Mouse (Mus musculus) stomach, embryonic 14.5 days (tissue): ENCODE measurements around the gene Hydin. TPM values are rescaled to one million over a fixed set of nuclear protein-coding genes. Genes with fewer than 3 reads are reported as not detected.

Source experiments
- ATAC-seq: fragments of 200-750 bp; cut with Nextera tagmentation; 2 replicates; pipeline ENCODE4 v1.8.0; 2017; ENCODE audit warnings: low read depth, moderate TSS enrichment; ENCODE audit not compliant: insufficient number of reproducible peaks, insufficient read depth, low FRiP score
- H3K27ac ChIP-seq: fragments of 300-500 bp; sonication (generic); 2 replicates; pipeline ENCODE4 v1.5.1; 2014; ENCODE audit warnings: mild to moderate bottlenecking, low read length, moderate library complexity, mixed read lengths
- H3K27me3 ChIP-seq: fragments of 300-500 bp; sonication (generic); 2 replicates; pipeline ENCODE4 v1.6.1; 2014; ENCODE audit warnings: low read length, control low read depth, mixed read lengths; ENCODE audit not compliant: control insufficient read depth, insufficient read depth
- H3K36me3 ChIP-seq: fragments of 300-500 bp; sonication (generic); 2 replicates; pipeline ENCODE4 v1.6.1; 2014; ENCODE audit warnings: mild to moderate bottlenecking, control low read depth, low read length, moderate library complexity, mixed read lengths; ENCODE audit not compliant: control insufficient read depth, insufficient read depth
- H3K4me1 ChIP-seq: fragments of 300-500 bp; sonication (generic); 2 replicates; pipeline ENCODE4 v1.6.1; 2014; ENCODE audit warnings: low read length, control low read depth, mixed read lengths; ENCODE audit not compliant: control insufficient read depth, insufficient read depth
- H3K4me2 ChIP-seq: fragments of 300-500 bp; sonication (generic); replicated peaks from 2 replicates; pipeline ENCODE4 v1.6.1; 2014; ENCODE audit warnings: low read depth, low read length, control low read depth
- H3K4me3 ChIP-seq: fragments of 300-500 bp; sonication (generic); 2 replicates; pipeline ENCODE4 v1.5.1; 2014; ENCODE audit warnings: low read depth, low read length, control low read depth
- H3K9ac ChIP-seq: fragments of 300-500 bp; sonication (generic); replicated peaks from 2 replicates; pipeline ENCODE4 v1.6.1; 2014; ENCODE audit warnings: low read depth, mild to moderate bottlenecking, control low read depth, low read length, moderate library complexity, mixed read lengths
- H3K9me3 ChIP-seq: fragments of 300-500 bp; sonication (generic); 2 replicates; pipeline ENCODE4 v1.6.1; 2016; ENCODE audit warnings: low read depth, low read length, control low read depth; ENCODE audit not compliant: control insufficient read depth
- WGBS: fragments of 180-500 bp; shearing (Covaris S2); extraction: QIAGEN DNeasy Blood & Tissue Kit; methylation state at CpG from one replicate; pipeline ENCODE4 v1.1.7; 2014; 5-methylcytosine and 5-hydroxymethylcytosine counted together
- polyA plus RNA-seq: library from polyadenylated mRNA; unstranded; fragments of >200 nt; fragmentation: Nextera tagmentation; extraction: Ambion mirVana; gene quantifications from 2 replicates; pipeline ENCODE4 v1.2.1, GENCODE M21; 2014

Gene Hydin
- 0.38 and 0.51 TPM in 2 replicates for polyA plus RNA-seq

DNA sequence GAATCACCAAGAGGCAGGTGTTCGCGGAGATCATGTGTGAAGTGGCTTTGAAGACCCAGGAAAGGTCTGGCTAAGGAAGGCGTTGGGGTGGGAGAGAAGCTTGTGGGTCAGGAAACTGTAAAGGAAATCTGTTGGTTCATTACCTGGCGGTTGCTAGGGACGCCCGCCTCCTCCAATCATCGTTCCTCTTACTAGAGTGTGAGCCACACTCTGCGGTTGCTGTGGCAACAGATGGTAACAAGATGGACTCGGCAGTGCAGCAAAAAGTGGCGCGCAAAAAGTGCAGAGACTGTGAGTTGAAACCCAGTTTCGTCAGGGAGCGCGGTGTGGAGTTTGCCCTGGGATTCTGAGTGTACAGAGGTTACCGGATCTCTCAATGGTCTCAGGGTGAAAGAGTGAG lies at the start of gene Hydin:
TSS of gene Hydin (plus strand) at position 237 of the 400 bp plus-strand sequence.
- peak within 1 kb of the TSS; percentile 29 for H3K4me3 ChIP-seq
- H3K36me3 ChIP-seq = no peaks in the 10 kb centered on the region
- no peaks in the 10 kb centered on the region for H3K9me3 ChIP-seq
- peak; percentile 91; the same call in 1 of the 2 replicates for ATAC-seq
- H3K4me1 ChIP-seq = no peaks in the 10 kb centered on the region
- no peak within 1 kb of the TSS for H3K9ac ChIP-seq
- no peaks in the 10 kb centered on the region for H3K27me3 ChIP-seq
- no peak within 1 kb of the TSS for H3K27ac ChIP-seq
- under 1% methylated on average over 15 of the region's 15 CpGs for WGBS
- peak within 1 kb of the TSS; percentile 67 for H3K4me2 ChIP-seq

DNA sequence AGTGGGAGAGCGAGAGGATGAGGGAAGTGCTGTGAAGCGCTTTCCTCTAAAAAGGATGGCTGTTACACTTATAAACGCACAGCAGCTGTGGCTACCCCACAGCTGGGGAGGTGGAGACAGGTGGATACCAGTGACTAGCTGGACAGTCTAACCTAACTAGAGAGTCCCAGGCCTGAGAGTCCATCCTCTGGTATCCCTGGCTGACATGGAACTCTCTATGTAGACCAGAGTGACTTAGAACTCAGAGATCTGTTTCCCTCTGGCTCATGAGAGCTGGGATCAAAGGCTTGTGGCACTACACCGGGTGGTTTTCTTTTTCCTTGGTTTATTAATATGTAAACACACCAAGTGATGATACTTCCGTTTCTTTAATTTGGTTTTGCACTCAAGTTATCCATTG lies 49.6 kb upstream of the Hydin start:
- peaks cover 7% of the 10 kb centered on the region for H3K36me3 ChIP-seq
- no peak overlapping the region for H3K9ac ChIP-seq
- peaks cover 5% of the 10 kb centered on the region; the same call in 1 of the 2 replicates for H3K4me1 ChIP-seq
- WGBS = 30% methylated on average over 5 of the region's 5 CpGs
- no peak overlapping the region for H3K27ac ChIP-seq
- peak overlapping the region; percentile 68 for H3K4me2 ChIP-seq
- H3K4me3 ChIP-seq = peak overlapping the region; percentile 55
- ATAC-seq = 0 out of 2 replicates have a peak, but pooled peaks have one; percentile 4
- no peaks in the 10 kb centered on the region for H3K27me3 ChIP-seq
- H3K9me3 ChIP-seq = no peaks in the 10 kb centered on the region

DNA sequence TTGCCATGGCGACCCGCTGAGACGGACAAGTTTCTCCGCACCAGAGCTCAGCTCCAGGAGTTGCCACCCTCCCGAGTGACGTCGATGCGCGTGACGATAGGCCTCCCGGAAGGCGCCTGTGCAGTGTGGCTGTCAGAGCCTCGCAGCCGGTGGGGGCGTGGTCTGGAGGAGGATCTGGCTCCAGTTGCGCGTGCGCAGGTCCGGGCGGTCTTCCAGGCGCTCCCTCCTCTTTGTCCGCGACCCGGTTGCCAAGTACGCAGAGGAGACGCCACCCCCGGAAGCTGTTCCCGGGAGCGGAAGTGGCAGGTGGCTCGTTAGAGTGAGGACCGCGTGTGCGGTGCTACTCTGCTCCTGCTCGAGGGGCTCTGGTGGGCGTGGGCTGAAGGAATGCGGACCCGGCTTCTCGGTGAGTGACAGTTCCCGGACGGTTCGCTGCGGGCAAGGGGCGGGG lies 49.1 kb upstream of the Hydin start:
- H3K4me2 ChIP-seq = peak overlapping the region; percentile 68
- H3K4me1 ChIP-seq = peaks cover 5% of the 10 kb centered on the region; the same call in 1 of the 2 replicates
- no peaks in the 10 kb centered on the region for H3K27me3 ChIP-seq
- under 1% methylated on average over 43 of the region's 43 CpGs for WGBS
- peak; percentile 99 for ATAC-seq
- no peaks in the 10 kb centered on the region for H3K9me3 ChIP-seq
- H3K9ac ChIP-seq = peak overlapping the region; percentile 30
- H3K36me3 ChIP-seq = peaks cover 12% of the 10 kb centered on the region
- 0 out of 2 replicates have a peak overlapping the region, but pooled peaks have one; percentile 39 for H3K27ac ChIP-seq
- H3K4me3 ChIP-seq = peak overlapping the region; percentile 55

DNA sequence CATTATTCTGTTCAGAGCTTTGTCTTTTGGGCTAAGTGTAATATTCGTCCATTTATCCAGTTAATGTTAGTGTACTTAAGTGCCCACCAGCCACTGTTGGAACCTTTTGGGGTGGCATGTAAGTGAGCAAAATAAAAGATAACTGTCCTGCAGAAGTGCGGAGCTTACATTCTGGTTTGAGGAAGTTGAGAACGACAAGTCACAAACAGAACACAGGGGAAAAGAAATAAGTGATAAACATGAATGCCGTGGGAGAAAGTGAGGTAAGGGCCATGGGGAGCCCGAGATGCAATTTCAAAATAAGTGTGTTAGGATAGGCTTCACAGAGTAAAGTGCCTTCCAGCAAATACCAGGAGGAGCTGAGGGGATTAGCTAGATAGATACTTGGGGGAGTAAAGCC lies 48.3 kb upstream of the Hydin start:
- 0 out of 2 replicates have a peak overlapping the region, but pooled peaks have one; percentile 30 for H3K9ac ChIP-seq
- WGBS = 67% methylated on average over 5 of the region's 5 CpGs

DNA sequence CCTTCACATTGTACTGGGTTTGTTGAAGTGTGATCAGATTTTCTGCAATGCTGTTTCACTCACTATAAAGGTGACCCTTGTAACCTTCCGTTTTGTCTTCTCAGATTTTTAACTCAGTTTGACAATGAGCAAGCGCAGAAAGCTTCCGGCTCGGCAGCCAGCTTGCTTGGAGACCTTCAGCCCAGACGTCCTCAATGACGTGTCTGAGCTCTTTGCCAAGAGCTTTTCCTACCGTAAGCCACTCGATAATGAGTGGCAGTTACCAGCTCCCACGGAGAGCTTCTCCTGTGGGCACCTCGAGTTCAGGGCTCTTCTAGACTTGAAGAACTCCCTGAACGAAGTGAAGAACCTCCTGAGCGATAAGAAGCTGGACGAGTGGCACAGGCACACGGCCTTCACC lies 45.8 kb upstream of the Hydin start:
- no peaks in the 10 kb centered on the region for H3K9me3 ChIP-seq

More for the DNA sequence above, 48.3 kb upstream of the Hydin start:
- H3K27me3 ChIP-seq = no peaks in the 10 kb centered on the region
- peaks cover 14% of the 10 kb centered on the region for H3K36me3 ChIP-seq
- no peak for ATAC-seq
- peaks cover 5% of the 10 kb centered on the region; the same call in 1 of the 2 replicates for H3K4me1 ChIP-seq
- H3K9me3 ChIP-seq = no peaks in the 10 kb centered on the region
- peak overlapping the region; percentile 55; the same call in 1 of the 2 replicates for H3K4me3 ChIP-seq
- peak overlapping the region; percentile 68 for H3K4me2 ChIP-seq
- no peak overlapping the region for H3K27ac ChIP-seq

DNA sequence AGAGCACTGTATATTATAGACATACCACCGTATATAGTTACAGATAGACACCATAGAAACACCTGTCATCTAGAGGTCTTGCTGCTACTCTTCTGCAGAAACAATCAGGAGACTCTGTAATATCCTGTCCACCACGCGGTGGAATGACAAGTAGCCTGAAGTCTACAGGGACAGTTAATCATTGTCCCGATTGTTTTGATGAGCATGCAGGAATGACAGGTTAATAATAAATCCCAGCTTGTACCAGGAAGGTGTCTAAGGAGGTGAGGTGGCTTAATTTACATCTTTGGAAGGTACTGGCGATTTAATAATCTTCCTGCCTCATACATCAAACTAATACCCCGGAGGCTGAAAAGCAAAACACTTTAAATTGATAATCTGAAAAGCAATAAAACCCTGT lies 36.0 kb upstream of the Hydin start:
- Histone ChIP-seq H3K27me3 (no peaks in the 10 kb centered on the region), H3K4me2 (no peak overlapping the region), H3K4me3 (no peak overlapping the region), H3K27ac (no peak overlapping the region), H3K36me3 (no peaks in the 10 kb centered on the region), H3K9me3 (no peaks in the 10 kb centered on the region), H3K9ac (no peak overlapping the region), H3K4me1 (no peaks in the 10 kb centered on the region)
- no peak for ATAC-seq
- WGBS = 52% methylated on average over 6 of the region's 6 CpGs

More for the DNA sequence above, 45.8 kb upstream of the Hydin start:
- H3K4me2 ChIP-seq = no peak overlapping the region
- WGBS = 93% methylated on average over 14 of the region's 14 CpGs
- H3K4me3 ChIP-seq = no peak overlapping the region
- H3K4me1 ChIP-seq = peaks cover 5% of the 10 kb centered on the region; the same call in 1 of the 2 replicates
- peaks cover 14% of the 10 kb centered on the region for H3K36me3 ChIP-seq
- no peaks in the 10 kb centered on the region for H3K27me3 ChIP-seq
- no peak overlapping the region for H3K27ac ChIP-seq
- H3K9ac ChIP-seq = no peak overlapping the region
- ATAC-seq = no peak

DNA sequence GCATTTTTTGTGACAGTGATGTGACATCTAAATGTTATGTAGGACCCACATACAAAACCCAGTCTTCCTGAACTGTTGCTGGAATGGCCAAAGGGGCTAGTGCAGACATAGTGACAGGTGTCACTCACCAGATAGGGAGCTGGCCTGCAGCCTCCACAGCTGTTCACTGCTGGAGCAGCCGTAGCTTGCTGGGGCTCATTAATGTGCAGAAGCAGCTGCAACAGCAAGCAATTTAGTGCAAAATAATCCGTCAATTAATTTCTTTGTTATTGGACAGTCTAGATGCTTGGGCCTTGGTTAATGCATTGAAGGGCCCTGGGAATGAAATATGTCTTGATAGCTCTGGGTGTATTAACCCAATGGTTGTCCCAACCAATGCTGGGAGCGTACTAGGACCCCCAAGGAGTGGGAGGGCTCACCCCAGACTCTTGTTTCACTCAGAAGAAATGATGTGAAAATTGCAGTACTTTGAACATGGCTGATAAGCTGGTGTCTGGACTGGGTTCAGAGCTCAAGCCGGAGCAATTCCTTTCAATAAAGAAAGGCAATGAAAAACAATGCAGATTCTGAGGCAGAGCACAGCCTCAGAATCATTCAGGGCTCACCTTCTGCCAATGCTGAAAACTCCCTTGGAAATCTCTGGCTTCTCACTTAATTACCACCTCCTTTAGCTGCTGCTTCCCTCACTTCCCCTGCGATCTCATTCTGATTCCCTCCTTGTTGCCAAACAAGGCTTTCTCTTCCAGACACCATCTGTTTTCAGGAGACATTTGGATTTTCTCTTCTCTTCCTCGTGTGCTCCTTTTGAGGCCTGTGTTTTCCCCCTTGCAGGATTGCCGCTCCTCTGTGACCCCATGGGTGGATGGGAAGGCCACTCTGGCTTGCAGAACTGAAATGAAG lies 24.2 kb upstream of the Hydin start:
- H3K9me3 ChIP-seq = no peaks in the 10 kb centered on the region
- H3K27ac ChIP-seq = no peak overlapping the region
- no peaks in the 10 kb centered on the region for H3K36me3 ChIP-seq
- H3K4me1 ChIP-seq = no peaks in the 10 kb centered on the region
- H3K27me3 ChIP-seq = no peaks in the 10 kb centered on the region
- no peak overlapping the region for H3K4me3 ChIP-seq
- WGBS = 50% methylated on average over 7 of the region's 7 CpGs
- no peak for ATAC-seq
- no peak overlapping the region for H3K9ac ChIP-seq
- H3K4me2 ChIP-seq = no peak overlapping the region

DNA sequence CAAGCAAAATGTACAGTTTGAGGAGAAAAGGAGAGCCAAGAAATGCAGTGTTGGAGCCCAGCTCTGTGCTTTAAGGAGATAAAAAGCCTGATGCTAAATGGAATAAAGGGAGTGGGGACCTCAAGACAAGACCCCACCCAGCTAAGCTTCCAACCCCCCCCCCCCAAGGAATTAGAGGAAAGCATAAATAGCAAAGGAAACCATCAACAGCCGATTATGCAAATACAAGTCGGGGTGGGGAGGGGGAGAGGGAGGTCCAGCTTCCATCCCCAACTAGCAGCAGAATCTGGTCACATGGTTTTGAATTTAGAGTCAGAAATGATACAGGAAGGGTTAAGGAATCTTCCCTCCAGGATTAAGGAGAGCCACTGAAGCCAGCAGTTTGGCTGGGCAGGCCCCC lies 22.2 kb upstream of the Hydin start:
- Histone ChIP-seq H3K4me1 (no peaks in the 10 kb centered on the region), H3K36me3 (no peaks in the 10 kb centered on the region), H3K9me3 (no peaks in the 10 kb centered on the region), H3K4me3 (no peak overlapping the region), H3K4me2 (no peak overlapping the region), H3K27ac (no peak overlapping the region), H3K27me3 (no peaks in the 10 kb centered on the region), H3K9ac (no peak overlapping the region)
- 49% methylated on average over 2 of the region's 2 CpGs for WGBS
- ATAC-seq = no peak
